Mouse (Mus musculus) lung, postnatal 0 days (tissue): ENCODE data around the gene Svep1. TPM values are rescaled to one million over a fixed set of nuclear protein-coding genes. Genes with fewer than 3 reads are reported as not detected.

Experiments
- ATAC-seq: fragments of 200-750 bp; cut with Nextera tagmentation; 2 replicates; pipeline ENCODE4 v1.8.0; 2017; ENCODE audit warnings: moderate library complexity
- DNase-seq: peaks from one replicate; pipeline ENCODE4 v3.0.0-alpha.2; 2016; ENCODE audit warnings: low spot score
- H3K27ac ChIP-seq: fragments of 300-500 bp; sonication (generic); 2 replicates; pipeline ENCODE4 v1.5.1; 2014; ENCODE audit warnings: antibody characterized with exemption, mild to moderate bottlenecking, low read length, mixed read lengths
- H3K27me3 ChIP-seq: fragments of 300-500 bp; sonication (generic); replicated peaks from 2 replicates; pipeline ENCODE4 v1.6.1; 2014; ENCODE audit warnings: low read length, mixed read lengths; ENCODE audit not compliant: insufficient read depth
- H3K36me3 ChIP-seq: fragments of 300-500 bp; sonication (generic); 2 replicates; pipeline ENCODE4 v1.6.1; 2014; ENCODE audit warnings: low read length, mixed read lengths; ENCODE audit not compliant: insufficient read depth
- H3K4me1 ChIP-seq: fragments of 300-500 bp; sonication (generic); 2 replicates; pipeline ENCODE4 v1.6.1; 2014; ENCODE audit warnings: antibody characterized with exemption, low read depth, low read length, mixed read lengths; ENCODE audit not compliant: insufficient read depth
- H3K4me2 ChIP-seq: fragments of 300-500 bp; sonication (generic); replicated peaks from 2 replicates; pipeline ENCODE4 v1.6.1; 2014; ENCODE audit warnings: low read depth, mild to moderate bottlenecking, low read length, moderate library complexity, mixed read lengths
- H3K4me3 ChIP-seq: fragments of 300-500 bp; sonication (generic); 2 replicates; pipeline ENCODE4 v1.5.1; 2014; ENCODE audit warnings: low read depth, low read length
- H3K9ac ChIP-seq: fragments of 300-500 bp; sonication (generic); replicated peaks from 2 replicates; pipeline ENCODE4 v1.6.1; 2014; ENCODE audit warnings: low read depth, mild to moderate bottlenecking
- H3K9me3 ChIP-seq: fragments of 300-500 bp; sonication (generic); 2 replicates; pipeline ENCODE4 v1.6.1; 2016; ENCODE audit warnings: low read length, mixed read lengths
- CTCF ChIP-seq: IDR thresholded peaks from 2 replicates; pipeline ENCODE4 v1.5.1; 2016; ENCODE audit warnings: antibody characterized with exemption, mild to moderate bottlenecking
- EP300 ChIP-seq: IDR thresholded peaks from 2 replicates; pipeline ENCODE4 v1.6.1; 2016; ENCODE audit warnings: antibody characterized with exemption, mild to moderate bottlenecking, control low read depth
- WGBS: fragments of 180-500 bp; shearing (Covaris S2); extraction: QIAGEN DNeasy Blood & Tissue Kit; methylation state at CpG from one replicate; pipeline ENCODE4 v1.1.7; 2014; 5-methylcytosine and 5-hydroxymethylcytosine counted together
- polyA plus RNA-seq: library from polyadenylated mRNA; unstranded; fragments of >200 nt; fragmentation: Nextera tagmentation; extraction: Ambion mirVana; gene quantifications from 2 replicates; pipeline ENCODE4 v1.2.1, GENCODE M21; 2015

The Svep1 gene
- polyA plus RNA-seq, 1 experiment from 2014 or later, result 3.9 TPM

DNA sequence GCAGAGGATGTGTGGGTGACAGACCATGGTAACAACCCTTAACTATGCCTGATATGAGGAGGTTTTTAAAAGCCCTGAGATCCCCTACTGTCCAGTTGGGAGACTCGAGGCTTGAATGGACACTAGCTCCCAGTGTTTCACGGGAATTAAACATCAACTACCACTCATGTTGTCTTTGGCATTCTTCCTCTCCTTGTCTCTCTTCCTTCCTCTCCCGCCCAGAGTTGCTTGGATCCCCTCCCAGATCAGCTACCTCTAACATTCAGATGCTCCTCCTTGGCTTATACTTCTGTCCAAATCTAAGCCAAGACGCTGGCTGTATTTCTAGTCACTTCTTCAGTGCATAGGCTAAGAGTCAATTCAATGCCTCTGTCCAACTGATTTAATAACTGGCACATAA lies 9.9 kb downstream of the Svep1 start:
- no peaks in the 10 kb centered on the region for H3K27me3 ChIP-seq
- WGBS, result 41% methylated on average over 4 of the region's 4 CpGs
- H3K9me3 ChIP-seq, result no peaks in the 10 kb centered on the region
- H3K4me2 ChIP-seq, result no peak overlapping the region
- H3K4me1 ChIP-seq, result no peaks in the 10 kb centered on the region
- DNase-seq (peak; percentile 65), ATAC-seq (peak; percentile 47)
- H3K4me3 ChIP-seq, result no peak overlapping the region
- TF ChIP-seq EP300, result no peak
- H3K36me3 ChIP-seq, result no peaks in the 10 kb centered on the region
- H3K9ac ChIP-seq, result no peak overlapping the region
- H3K27ac ChIP-seq, result no peak overlapping the region

DNA sequence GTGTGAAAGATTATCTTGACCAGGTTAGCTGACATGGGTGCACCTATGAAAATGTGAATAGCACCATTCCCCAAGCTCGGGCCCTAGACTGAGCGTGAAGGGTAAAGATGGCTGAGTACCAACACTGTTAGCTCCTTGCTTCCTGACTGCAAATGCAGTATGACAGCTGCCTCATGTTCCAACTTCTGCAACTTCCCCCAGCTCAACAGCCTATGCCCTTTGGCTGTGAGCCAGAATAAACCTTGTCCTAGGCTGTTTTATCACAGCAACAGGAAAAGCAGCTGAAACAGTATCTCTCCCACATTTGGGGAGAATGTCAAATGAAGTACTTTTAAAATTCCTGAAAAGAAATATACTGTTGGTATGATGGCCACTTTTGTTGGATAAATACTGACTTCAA lies 10.7 kb downstream of the Svep1 start:
- no peaks in the 10 kb centered on the region for H3K4me1 ChIP-seq
- no peak overlapping the region for H3K27ac ChIP-seq
- no peaks in the 10 kb centered on the region for H3K36me3 ChIP-seq
- WGBS, result 51% methylated on average over 2 of the region's 2 CpGs
- no peaks in the 10 kb centered on the region for H3K9me3 ChIP-seq
- H3K27me3 ChIP-seq, result no peaks in the 10 kb centered on the region
- TF ChIP-seq CTCF (no peak), EP300 (no peak)
- DNase-seq (no peak), ATAC-seq (no peak)
- H3K9ac ChIP-seq, result no peak overlapping the region
- H3K4me3 ChIP-seq, result no peak overlapping the region
- no peak overlapping the region for H3K4me2 ChIP-seq

DNA sequence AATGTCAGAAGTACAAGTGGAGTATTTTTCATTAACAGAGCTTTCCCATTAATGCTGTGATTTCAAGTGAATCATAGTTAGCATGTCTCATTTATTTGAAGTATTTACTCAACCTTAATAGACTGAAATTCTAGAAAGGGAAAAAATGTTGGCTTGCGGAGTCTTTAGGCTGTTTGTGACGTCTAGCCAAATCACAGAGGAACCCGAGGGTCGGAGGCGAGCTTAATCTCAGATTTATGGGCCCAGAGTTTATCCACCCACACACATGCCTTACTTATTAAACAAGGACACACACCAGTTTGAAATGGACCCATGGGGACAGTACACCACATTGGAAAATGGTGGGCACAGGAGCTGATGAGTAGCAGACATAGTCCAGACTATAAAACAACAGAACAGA lies 17.4 kb downstream of the Svep1 start:
- no peaks in the 10 kb centered on the region for H3K9me3 ChIP-seq
- TF ChIP-seq EP300, result no peak
- TF ChIP-seq CTCF, result no peak

DNA sequence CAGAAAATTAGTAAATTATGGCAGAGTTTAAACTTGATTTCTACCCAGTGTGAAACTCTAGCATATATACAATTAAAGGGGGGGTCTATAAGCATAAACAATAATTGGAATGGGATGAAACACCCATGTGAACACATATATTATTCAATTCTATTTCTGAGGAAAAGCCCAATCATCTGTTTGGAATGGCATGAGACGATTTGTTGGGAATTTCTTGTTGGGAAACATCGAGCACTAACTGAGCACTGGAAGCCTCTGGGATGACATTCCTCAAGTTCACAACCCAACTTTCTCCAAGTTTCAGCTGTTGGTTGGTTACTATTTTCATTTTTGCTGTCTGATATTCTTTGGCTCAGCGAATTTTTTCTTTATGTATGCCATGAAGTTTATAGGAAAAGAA lies 21.3 kb downstream of the Svep1 start:
- WGBS, result 53% methylated on average over 3 of the region's 3 CpGs
- peak; percentile 34; the same call in 1 of the 2 replicates for ATAC-seq
- Histone ChIP-seq H3K4me3 (no peak overlapping the region), H3K27me3 (no peaks in the 10 kb centered on the region), H3K4me2 (no peak overlapping the region), H3K4me1 (no peaks in the 10 kb centered on the region), H3K9me3 (no peaks in the 10 kb centered on the region), H3K9ac (no peak overlapping the region), H3K27ac (no peak overlapping the region), H3K36me3 (no peaks in the 10 kb centered on the region)
- TF ChIP-seq EP300 (no peak), CTCF (no peak)
- DNase-seq, result peak; percentile 58

More for the DNA sequence above, 17.4 kb downstream of the Svep1 start:
- Histone ChIP-seq H3K36me3 (no peaks in the 10 kb centered on the region), H3K4me2 (no peak overlapping the region), H3K4me1 (no peaks in the 10 kb centered on the region), H3K27ac (no peak overlapping the region), H3K27me3 (no peaks in the 10 kb centered on the region), H3K9ac (no peak overlapping the region), H3K4me3 (no peak overlapping the region)
- 73% methylated on average over 5 of the region's 5 CpGs for WGBS
- DNase-seq, result no peak
- ATAC-seq, result no peak

DNA sequence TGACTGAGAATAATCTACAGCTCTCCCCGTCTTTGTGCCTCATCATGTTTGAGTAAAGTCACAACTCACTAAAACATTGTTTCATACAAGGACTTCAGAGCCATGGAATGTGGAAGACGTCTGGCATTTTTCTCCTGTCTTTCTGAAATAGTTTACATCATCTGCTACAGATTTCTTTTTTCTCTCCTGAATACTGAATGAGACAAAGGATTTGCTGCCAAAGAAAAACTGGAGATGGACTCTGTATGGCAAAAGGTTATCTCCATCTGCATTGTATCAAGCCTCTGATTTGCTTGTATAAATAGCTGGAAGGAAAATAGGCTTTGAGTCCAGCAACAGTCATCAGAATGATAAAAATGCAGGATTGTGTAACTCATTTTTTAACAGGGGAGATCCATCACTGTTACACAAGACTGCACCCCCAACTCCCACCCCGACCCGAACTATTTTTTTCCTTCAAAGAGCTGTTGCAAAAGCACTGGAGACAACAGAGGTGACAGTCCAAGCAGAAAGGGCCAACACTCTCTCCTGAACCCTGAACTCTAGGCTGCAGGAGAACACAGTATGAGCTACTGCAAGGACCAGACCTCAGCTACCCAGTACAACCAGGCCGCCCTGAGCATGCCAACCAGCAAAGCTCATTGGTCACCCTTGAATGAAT lies 21.8 kb downstream of the Svep1 start:
- Histone ChIP-seq H3K9ac (no peak overlapping the region), H3K4me1 (no peaks in the 10 kb centered on the region), H3K27ac (no peak overlapping the region), H3K4me3 (no peak overlapping the region), H3K27me3 (no peaks in the 10 kb centered on the region), H3K36me3 (no peaks in the 10 kb centered on the region), H3K4me2 (no peak overlapping the region), H3K9me3 (no peaks in the 10 kb centered on the region)
- DNase-seq (peak; percentile 85), ATAC-seq (peak; percentile 84)
- TF ChIP-seq CTCF (no peak), EP300 (peak; percentile 71; the same call in 1 of the 2 replicates)
- WGBS, result 41% methylated on average over 5 of the region's 5 CpGs

DNA sequence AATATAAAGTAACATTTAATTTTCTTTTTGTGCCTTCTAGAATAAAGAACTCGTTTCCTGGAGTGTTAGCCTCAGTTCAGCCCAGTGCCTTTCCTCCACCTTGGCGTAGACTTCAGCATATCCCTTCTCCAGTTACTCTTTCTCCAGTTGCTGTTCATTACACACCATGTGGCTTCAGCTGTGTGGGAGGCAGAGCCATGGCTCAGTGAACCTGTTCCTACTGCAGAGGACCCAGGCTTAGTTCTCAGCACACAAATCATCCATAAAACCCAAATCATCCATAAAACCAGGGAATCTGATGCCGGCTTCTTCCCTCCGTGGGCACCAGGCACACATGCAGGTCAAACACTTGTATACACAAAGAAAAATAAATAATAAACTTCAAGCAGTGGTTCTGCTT lies 22.8 kb downstream of the Svep1 start:
- H3K27ac ChIP-seq, result no peak overlapping the region
- no peaks in the 10 kb centered on the region for H3K4me1 ChIP-seq
- H3K9me3 ChIP-seq, result no peaks in the 10 kb centered on the region
- WGBS, result 81% methylated on average over 4 of the region's 4 CpGs
- H3K4me2 ChIP-seq, result no peak overlapping the region
- no peaks in the 10 kb centered on the region for H3K36me3 ChIP-seq
- DNase-seq (no peak), ATAC-seq (no peak)
- no peaks in the 10 kb centered on the region for H3K27me3 ChIP-seq
- TF ChIP-seq CTCF (no peak), EP300 (no peak)
- no peak overlapping the region for H3K4me3 ChIP-seq
- H3K9ac ChIP-seq, result no peak overlapping the region

DNA sequence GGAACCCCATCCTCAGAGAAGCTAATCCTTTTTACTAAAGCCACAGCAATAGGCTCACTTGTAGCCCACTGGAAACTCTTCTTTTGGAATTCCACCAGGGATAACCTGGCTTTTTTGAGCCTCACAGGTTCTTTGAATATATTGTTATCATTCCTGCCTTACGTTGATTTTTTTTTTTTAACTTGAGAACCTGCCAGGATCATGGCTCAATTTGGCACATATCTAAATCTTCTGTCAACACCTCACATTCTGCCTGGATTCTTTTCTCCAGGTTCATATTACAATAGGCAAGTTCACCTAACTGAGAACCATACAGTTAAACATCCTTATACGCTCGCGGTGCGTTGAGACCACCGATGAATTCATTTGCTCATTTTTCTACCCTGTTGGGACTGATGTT lies 28.2 kb downstream of the Svep1 start:
- Histone ChIP-seq H3K4me3 (no peak overlapping the region), H3K4me1 (no peaks in the 10 kb centered on the region), H3K9me3 (no peaks in the 10 kb centered on the region), H3K9ac (no peak overlapping the region), H3K27ac (no peak overlapping the region), H3K36me3 (no peaks in the 10 kb centered on the region), H3K4me2 (no peak overlapping the region), H3K27me3 (no peaks in the 10 kb centered on the region)
- ATAC-seq (no peak), DNase-seq (no peak)
- 49% methylated on average over 6 of the region's 6 CpGs for WGBS
- no peak for TF ChIP-seq CTCF
- no peak for TF ChIP-seq EP300
